Mouse (Mus musculus): ENCODE results near the gene Cetn4. TPM values are rescaled to one million over a fixed set of nuclear protein-coding genes. Genes with fewer than 3 reads are reported as not detected.

The Cetn4 gene
- total and polyA plus RNA-seq, 3 experiments = 0.89 to 2.2 (median 1.4) TPM

DNA sequence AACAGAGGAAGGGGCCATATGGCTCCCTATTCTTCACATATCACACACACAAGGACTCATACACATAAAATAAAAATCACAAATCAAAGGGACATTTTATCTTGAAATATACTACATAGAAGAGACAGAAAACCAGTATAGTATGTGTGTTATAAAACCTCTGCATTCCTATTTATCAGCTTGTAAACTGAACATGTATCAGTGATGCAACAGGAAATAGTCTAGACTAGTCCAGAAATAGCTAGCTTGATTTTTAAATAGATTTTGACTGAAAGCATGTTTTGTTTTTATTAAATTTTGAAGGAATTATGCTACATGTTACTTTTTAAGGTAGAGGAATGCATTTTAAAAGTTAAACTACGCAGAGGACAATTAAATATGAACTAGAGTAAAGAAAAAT, 17.5 kb upstream of the Cetn4 start:
- no peaks in the 10 kb centered on the region for H3K79me2 ChIP-seq (replicated peaks; ENCODE audit: control insufficient read depth, extremely low read depth, insufficient read depth, poor library complexity, severe bottlenecking)
- H3K27me3 ChIP-seq (replicated peaks) = no peaks in the 10 kb centered on the region
- H3K27ac ChIP-seq (ENCODE audit: insufficient read depth, low read depth) = no peak overlapping the region
- no peak overlapping the region for H3K9ac ChIP-seq (ENCODE audit: insufficient read depth, low read depth)
- no peak overlapping the region for H3K4me3 ChIP-seq (replicated peaks in 1 of 3; ENCODE audit: low read depth in 2 of 3, low read length in 2 of 3, poor library complexity in 1 of 3)
- no peaks in the 10 kb centered on the region for H3K9me3 ChIP-seq (replicated peaks; ENCODE audit: low read length)
- no peaks in the 10 kb centered on the region for H3K36me3 ChIP-seq (replicated peaks in 1 of 2; ENCODE audit: control insufficient read depth in 1 of 2, insufficient read depth in 1 of 2, low read length in 1 of 2)
- H3K4me1 ChIP-seq (ENCODE audit: control insufficient read depth in 1 of 2, insufficient read depth in 2 of 2) = peaks cover 0 to 8% of the 10 kb centered on the region in 2 experiments; a peak in 2 of 4 replicates
- H3K4me2 ChIP-seq (ENCODE audit: insufficient read depth, low read depth, poor library complexity, severe bottlenecking) = no peak overlapping the region
- in situ Hi-C loops (cut with MboI; ENCODE audit: low pct_ligation_motif_present, low pct_unique_long_range_greater_than_20kb, low sequenced_read_pairs) (loop anchor here (10.0 kb wide), 1 partner anchor 85 kb away; the partner anchor contains the start of gene Spata5), dilution Hi-C loops (cut with MboI; ENCODE audit: extremely low pct_ligation_motif_present, extremely low pct_unique_long_range_greater_than_20kb, low sequenced_read_pairs) (no loop called here)
- no peak for TF ChIP-seq MAFK (IDR thresholded peaks at IDR 0.05; ENCODE audit: insufficient replicate concordance, low read length)
- TF ChIP-seq RCOR1 (conservative IDR thresholded peaks at IDR 0.05; ENCODE audit: low read depth, low read length) = no peak
- TF ChIP-seq JUND (conservative IDR thresholded peaks at IDR 0.05; ENCODE audit: low read depth, low read length) = no peak
- TF ChIP-seq CHD1 (IDR thresholded peaks at IDR 0.05; ENCODE audit: low read depth, low read length) = no peak
- no peak for TF ChIP-seq POLR2AphosphoS2 (IDR thresholded peaks at IDR 0.05; ENCODE audit: low read depth, low read length)
- no peak for TF ChIP-seq UBTF (IDR thresholded peaks at IDR 0.05; ENCODE audit: low read depth, low read length)
- no peak for TF ChIP-seq NELFE (IDR thresholded peaks at IDR 0.05; ENCODE audit: low read depth, low read length)
- TF ChIP-seq TCF12 (IDR thresholded peaks at IDR 0.05; ENCODE audit: low read depth, low read length) = no peak
- no peak for TF ChIP-seq MAX (IDR thresholded peaks at IDR 0.05; ENCODE audit: low read length)
- no peak for TF ChIP-seq E2F4 (IDR thresholded peaks at IDR 0.05; ENCODE audit: insufficient replicate concordance, low read depth, low read length)
- TF ChIP-seq ZKSCAN1 (IDR thresholded peaks at IDR 0.05; ENCODE audit: borderline replicate concordance, low read depth, low read length) = no peak
- TF ChIP-seq MYC (IDR thresholded peaks at IDR 0.05; ENCODE audit: low read depth, low read length) = no peak
- TF ChIP-seq NRF1 (IDR thresholded peaks at IDR 0.05; ENCODE audit: low read depth, low read length) = no peak
- DNase-seq (ENCODE audit: extremely low read depth) = no peak

DNA sequence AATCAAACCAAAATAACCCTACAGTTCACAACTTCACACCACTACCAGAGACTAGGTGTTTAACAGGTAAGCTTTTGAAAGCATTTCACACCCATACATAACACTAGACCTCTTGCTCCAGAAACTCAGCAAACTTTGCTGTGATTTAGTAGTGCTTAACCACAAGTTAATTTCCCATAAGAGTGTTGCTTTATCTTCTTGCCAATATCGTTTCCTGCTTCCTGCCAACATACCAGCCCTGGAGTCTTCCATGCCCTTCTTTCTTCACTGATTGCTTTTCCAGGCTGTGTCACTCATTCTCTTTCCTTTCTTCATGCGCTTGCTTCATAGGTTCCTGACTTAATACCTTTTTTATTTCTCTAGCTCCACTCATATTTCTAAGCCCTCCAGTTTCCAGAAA, 16.0 kb upstream of the Cetn4 start:
- H3K9ac ChIP-seq (ENCODE audit: insufficient read depth, low read depth) = no peak overlapping the region
- no peaks in the 10 kb centered on the region for H3K27me3 ChIP-seq (replicated peaks)
- in situ Hi-C loops (cut with MboI; ENCODE audit: low pct_ligation_motif_present, low pct_unique_long_range_greater_than_20kb, low sequenced_read_pairs) (loop anchor here (10.0 kb wide), 1 partner anchor 86 kb away; the partner anchor contains the start of gene Spata5), dilution Hi-C loops (cut with MboI; ENCODE audit: extremely low pct_ligation_motif_present, extremely low pct_unique_long_range_greater_than_20kb, low sequenced_read_pairs) (no loop called here)
- peaks cover 0 to 8% of the 10 kb centered on the region in 2 experiments; a peak in 2 of 4 replicates for H3K4me1 ChIP-seq (ENCODE audit: control insufficient read depth in 1 of 2, insufficient read depth in 2 of 2)
- H3K36me3 ChIP-seq (replicated peaks in 1 of 2; ENCODE audit: control insufficient read depth in 1 of 2, insufficient read depth in 1 of 2, low read length in 1 of 2) = no peaks in the 10 kb centered on the region
- no peak overlapping the region for H3K4me3 ChIP-seq (replicated peaks in 1 of 3; ENCODE audit: low read depth in 2 of 3, low read length in 2 of 3, poor library complexity in 1 of 3)
- no peak overlapping the region for H3K27ac ChIP-seq (ENCODE audit: insufficient read depth, low read depth)
- TF ChIP-seq GABPA (IDR thresholded peaks at IDR 0.05; ENCODE audit: insufficient replicate concordance, low read depth, low read length) (no peak), POLR2A (IDR thresholded peaks at IDR 0.05; ENCODE audit: low read depth, low read length) (no peak), KAT2A (IDR thresholded peaks at IDR 0.05; ENCODE audit: insufficient replicate concordance, low read length) (no peak), USF1 (IDR thresholded peaks at IDR 0.05; ENCODE audit: low read depth, low read length) (no peak), MXI1 (IDR thresholded peaks at IDR 0.05; ENCODE audit: low read depth, low read length) (no peak), UBTF (IDR thresholded peaks at IDR 0.05; ENCODE audit: low read depth, low read length) (no peak), ZC3H11A (IDR thresholded peaks at IDR 0.05; ENCODE audit: low read depth, low read length) (no peak), CHD1 (IDR thresholded peaks at IDR 0.05; ENCODE audit: low read depth, low read length) (no peak), CHD2 (IDR thresholded peaks at IDR 0.05; ENCODE audit: low read length) (no peak), ZNF384 (IDR thresholded peaks at IDR 0.05; ENCODE audit: low read depth, low read length) (no peak), EP300 (IDR thresholded peaks at IDR 0.05; ENCODE audit: low read length) (no peak), MAFK (IDR thresholded peaks at IDR 0.05; ENCODE audit: insufficient replicate concordance, low read length) (no peak), BHLHE40 (IDR thresholded peaks at IDR 0.05; ENCODE audit: low read depth, low read length) (no peak), E2F4 (IDR thresholded peaks at IDR 0.05; ENCODE audit: insufficient replicate concordance, low read depth, low read length) (no peak), ZKSCAN1 (IDR thresholded peaks at IDR 0.05; ENCODE audit: borderline replicate concordance, low read depth, low read length) (no peak), ETS1 (conservative IDR thresholded peaks at IDR 0.05; ENCODE audit: low read depth, low read length) (no peak), POLR2AphosphoS2 (IDR thresholded peaks at IDR 0.05; ENCODE audit: low read depth, low read length) (no peak), ZMIZ1 (IDR thresholded peaks at IDR 0.05; ENCODE audit: low read depth, low read length) (no peak)
- H3K79me2 ChIP-seq (replicated peaks; ENCODE audit: control insufficient read depth, extremely low read depth, insufficient read depth, poor library complexity, severe bottlenecking) = no peaks in the 10 kb centered on the region
- H3K4me2 ChIP-seq (ENCODE audit: insufficient read depth, low read depth, poor library complexity, severe bottlenecking) = no peak overlapping the region
- DNase-seq (ENCODE audit: extremely low read depth) = no peak
- H3K9me3 ChIP-seq (replicated peaks; ENCODE audit: low read length) = no peaks in the 10 kb centered on the region
